In genomic region chr3:90527291-90527873, GRCm38 (mm10) we compare ENCODE assay signal across 13 mouse cellular contexts. TPM values are rescaled to one million over a fixed set of nuclear protein-coding genes. Genes with fewer than 3 reads are reported as not detected.
"Had no signal": no experiment of that assay in that cellular context is flagged by ENCODE, and none has a peak within 500 bp of the region (broad histone marks: within the 10 kb centered on the region; RNA-seq: fewer than 3 reads in every experiment).

No protein-coding gene starts in this region.

- ATAC-seq: liver, postnatal 0 days had no signal

- H3K27ac ChIP-seq: layer of hippocampus, adult 2 months; limb, embryonic 13.5 days; liver, embryonic 13.5 days; neural tube, embryonic 12.5 days had no signal

- H3K4me1 ChIP-seq: limb, embryonic 13.5 days; liver, embryonic 13.5 days; neural tube, embryonic 12.5 days had no signal

- H3K9me3 ChIP-seq: limb, embryonic 13.5 days; liver, embryonic 13.5 days; neural tube, embryonic 12.5 days had no signal

- H3K9ac ChIP-seq: limb, embryonic 13.5 days; liver, embryonic 13.5 days; liver, postnatal 0 days; neural tube, embryonic 12.5 days had no signal

- H3K4me2 ChIP-seq: limb, embryonic 13.5 days; liver, embryonic 13.5 days; neural tube, embryonic 12.5 days had no signal

- H3K4me3 ChIP-seq: layer of hippocampus, adult 2 months; limb, embryonic 13.5 days; liver, embryonic 13.5 days; neural tube, embryonic 12.5 days had no signal

- DNase-seq: kidney, adult 11 months; kidney, adult 9 months; kidney, postnatal 10 days; kidney, postnatal 4 days; liver, embryonic 13.5 days; midbrain, embryonic 14.5 days; right cerebral cortex, postnatal 4 days; spleen, adult 18-20 months; thymus, postnatal 4 days had no signal

- H3K36me3 ChIP-seq: limb, embryonic 13.5 days; liver, embryonic 13.5 days; neural tube, embryonic 12.5 days had no signal

- H3K27me3 ChIP-seq: limb, embryonic 13.5 days; liver, embryonic 13.5 days; neural tube, embryonic 12.5 days had no signal

RNA-seq across cellular contexts. Expression of gene S100a14, which starts 0.7 kb away (rescaled TPM):
- polyA plus RNA-seq: liver, embryonic 13.5 days; liver, postnatal 0 days; midbrain, embryonic 14.5 days; neural tube, embryonic 12.5 days had no signal
